Mouse (Mus musculus) megakaryocyte, embryonic 14.5 days (primary cell): Measurements from ENCODE around the gene Atf3.

Experiments used
- FLI1 ChIP-seq: IDR thresholded peaks from 2 replicates; pipeline ENCODE4 v1.6.1; 2012; ENCODE audit warnings: low read length, inconsistent platforms, mixed read lengths
- GATA1 ChIP-seq: IDR thresholded peaks from 3 replicates; pipeline ENCODE4 v1.6.1; 2012; ENCODE audit warnings: mixed read lengths, low read length, inconsistent platforms, borderline replicate concordance

GRCm38 (mm10) chr1:191176887-191177286, 41.0 kb downstream of the Atf3 start:
- TF ChIP-seq GATA1, result no peak
- TF ChIP-seq FLI1, result no peak
